Mouse (Mus musculus) G1E (cell line): ENCODE results near the gene Dnajc7. TPM values are rescaled to one million over a fixed set of nuclear protein-coding genes. Genes with fewer than 3 reads are reported as not detected.

Experiments
- ATAC-seq: 2 replicates; pipeline ENCODE4 v1.8.0; 2016; ENCODE audit warnings: mild to moderate bottlenecking; ENCODE audit not compliant: insufficient number of reproducible peaks, poor library complexity, low FRiP score, severe bottlenecking; ENCODE audit errors: extremely low read depth
- DNase-seq: peaks from one replicate; pipeline ENCODE4 v3.0.0; 2012; ENCODE audit warnings: low spot score
- H3K27me3 ChIP-seq: 2 replicates; pipeline ENCODE4 v1.6.1; 2012; ENCODE audit warnings: mild to moderate bottlenecking, low read length, inconsistent platforms; ENCODE audit not compliant: insufficient read depth
- H3K36me3 ChIP-seq: replicated peaks from 2 replicates; pipeline ENCODE3; 2012; ENCODE audit warnings: mild to moderate bottlenecking, inconsistent platforms
- H3K4me1 ChIP-seq: 2 replicates; pipeline ENCODE4 v1.6.1; 2012; ENCODE audit warnings: low read depth, low read length, inconsistent platforms, mixed read lengths; ENCODE audit not compliant: insufficient read depth
- H3K4me3 ChIP-seq: 2 replicates; pipeline ENCODE4 v1.5.1; 2012; ENCODE audit warnings: low read depth, mild to moderate bottlenecking, inconsistent platforms, low read length, moderate library complexity, mixed read lengths
- H3K9me3 ChIP-seq: replicated peaks from 2 replicates; pipeline ENCODE4 v1.6.1; 2012; ENCODE audit warnings: inconsistent platforms
- CTCF ChIP-seq: IDR thresholded peaks from 2 replicates; pipeline ENCODE4 v1.5.1; 2012; ENCODE audit warnings: low read depth, low read length, inconsistent platforms, mixed read lengths
- GATA1 ChIP-seq: IDR thresholded peaks from 2 replicates; pipeline ENCODE4 v1.6.1; 2012; ENCODE audit warnings: borderline replicate concordance, low read length, inconsistent platforms, mixed read lengths
- GATA2 ChIP-seq: IDR thresholded peaks from 2 replicates; pipeline ENCODE4 v1.6.1; 2012; ENCODE audit warnings: low read depth, low read length, inconsistent platforms, borderline replicate concordance
- POLR2AphosphoS5 ChIP-seq: IDR thresholded peaks from 2 replicates; pipeline ENCODE4 v1.6.1; 2012; ENCODE audit warnings: low read depth, low read length, inconsistent platforms; ENCODE audit not compliant: insufficient replicate concordance
- TAL1 ChIP-seq: conservative IDR thresholded peaks from 2 replicates; pipeline ENCODE4 v1.6.1; 2012; ENCODE audit warnings: low read depth, low read length, inconsistent platforms, mixed read lengths
- polyA plus RNA-seq: library from polyadenylated mRNA; stranded (reverse); fragments of >175 nt; gene quantifications from 2 replicates; pipeline ENCODE4 v1.2.3, GENCODE M21; 2012
- total RNA-seq, 2 experiments: library from RNA; stranded (forward) in 1 of 2; stranded (reverse) in 1 of 2; fragments of 200-1000 nt in 1 of 2; fragments of >200 nt in 1 of 2; fragmentation: Nextera tagmentation in 1 of 2; gene quantifications; 2 replicates each; pipeline ENCODE4 v1.2.3; 2014 to 2017

Dnajc7 gene
- total and polyA plus RNA-seq, 3 experiments = 140 to 234 (median 151) TPM

DNA sequence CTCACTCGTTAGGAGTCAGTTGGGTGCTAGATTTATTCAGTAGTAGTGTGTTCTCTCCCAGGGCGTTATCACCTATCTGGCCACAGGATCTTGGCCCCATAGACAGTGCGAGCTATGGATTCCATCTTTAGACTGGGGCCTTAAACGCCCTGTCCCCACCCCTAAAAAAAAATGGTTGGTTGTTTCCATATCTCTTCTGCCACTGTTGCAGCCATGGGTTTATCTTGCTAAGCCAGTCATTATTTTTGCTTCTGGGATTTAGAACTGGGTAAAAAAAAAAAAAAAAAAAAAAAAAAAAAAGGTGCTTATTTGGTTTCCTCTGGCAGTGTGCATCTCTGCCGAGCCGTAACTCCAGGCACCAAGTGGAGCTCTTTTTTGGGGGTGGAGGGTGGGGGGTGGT lies 55.3 kb downstream of the Dnajc7 start:
- H3K4me1 ChIP-seq = peaks cover 5% of the 10 kb centered on the region
- H3K4me3 ChIP-seq = no peak overlapping the region
- no peaks in the 10 kb centered on the region for H3K36me3 ChIP-seq
- peaks cover 43% of the 10 kb centered on the region for H3K27me3 ChIP-seq
- H3K9me3 ChIP-seq = no peaks in the 10 kb centered on the region
- ATAC-seq = no peak
- TF ChIP-seq TAL1 (no peak), CTCF (no peak), POLR2AphosphoS5 (no peak), GATA2 (no peak), GATA1 (no peak)
- DNase-seq = no peak

DNA sequence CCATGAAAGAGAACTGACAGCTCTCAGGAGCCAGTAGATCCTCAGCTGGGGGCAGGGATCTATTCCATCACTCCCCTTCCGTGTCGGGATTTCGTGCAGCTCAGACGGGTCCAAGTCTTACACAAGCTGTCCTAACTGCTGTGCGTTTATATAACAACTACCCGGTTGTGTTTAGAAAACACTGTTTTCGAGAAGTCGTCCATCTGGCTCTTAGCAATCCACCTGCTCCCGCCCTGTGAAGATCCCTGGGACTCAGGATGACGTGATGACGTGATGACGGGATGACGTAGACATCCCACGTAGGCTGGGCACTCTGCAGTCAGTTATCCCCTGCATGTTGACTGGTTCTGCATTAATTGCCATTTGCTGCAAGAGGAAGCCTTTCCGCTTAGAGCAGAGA lies 55.7 kb downstream of the Dnajc7 start:
- H3K4me3 ChIP-seq = no peak overlapping the region
- ATAC-seq (no peak), DNase-seq (no peak)
- no peaks in the 10 kb centered on the region for H3K9me3 ChIP-seq
- H3K27me3 ChIP-seq = peaks cover 43% of the 10 kb centered on the region
- H3K4me1 ChIP-seq = peaks cover 5% of the 10 kb centered on the region
- H3K36me3 ChIP-seq = no peaks in the 10 kb centered on the region
- TF ChIP-seq GATA2 = no peak
- no peak for TF ChIP-seq POLR2AphosphoS5
- no peak for TF ChIP-seq CTCF
- TF ChIP-seq GATA1 = no peak
- no peak for TF ChIP-seq TAL1

DNA sequence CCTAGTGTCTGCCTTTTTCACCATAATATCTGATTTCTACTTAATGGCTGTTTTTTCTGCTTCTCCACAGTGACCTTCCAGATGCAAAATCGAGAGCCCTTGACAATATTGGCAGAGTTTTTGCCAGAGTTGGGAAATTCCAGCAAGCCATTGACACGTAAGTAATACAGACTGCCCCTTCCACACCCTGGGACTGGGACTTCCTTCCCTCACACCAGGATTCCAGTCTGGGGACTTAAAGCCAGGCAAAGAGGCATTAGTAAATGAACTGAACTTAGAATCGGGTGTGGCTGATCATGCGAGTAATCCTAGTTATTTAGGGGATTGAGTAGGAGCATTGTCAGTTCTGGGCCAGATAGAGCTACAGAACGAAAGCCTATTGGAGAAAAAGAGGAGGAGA lies 58.2 kb downstream of the Dnajc7 start:
- TF ChIP-seq GATA1 = no peak
- no peak for TF ChIP-seq GATA2
- no peak for TF ChIP-seq CTCF
- no peak for TF ChIP-seq TAL1
- Histone ChIP-seq H3K36me3 (no peaks in the 10 kb centered on the region), H3K27me3 (peaks cover 41% of the 10 kb centered on the region), H3K4me1 (peaks cover 5% of the 10 kb centered on the region), H3K9me3 (no peaks in the 10 kb centered on the region), H3K4me3 (no peak overlapping the region)
- no peak for ATAC-seq
- no peak for DNase-seq

DNA sequence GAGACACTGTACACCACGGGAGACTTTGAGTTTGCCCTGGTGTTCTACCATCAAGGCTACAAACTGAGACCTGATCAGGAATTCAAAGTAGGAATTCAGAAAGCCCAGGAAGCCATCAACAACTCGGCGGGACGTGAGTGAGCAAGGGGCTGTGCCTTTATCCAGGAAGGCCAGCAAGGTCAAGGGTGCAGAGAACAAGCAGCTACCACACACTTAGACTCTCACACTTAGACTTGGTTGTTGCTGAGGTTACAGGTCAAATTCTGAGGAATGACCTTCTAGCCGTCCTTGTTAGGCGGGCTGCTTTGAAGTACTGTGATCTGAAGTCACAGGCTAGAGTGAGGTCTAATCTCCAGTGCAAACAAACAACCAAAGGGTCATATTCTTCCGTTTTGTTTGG lies 60.5 kb downstream of the Dnajc7 start:
- ATAC-seq = no peak
- H3K4me3 ChIP-seq = no peak overlapping the region

DNA sequence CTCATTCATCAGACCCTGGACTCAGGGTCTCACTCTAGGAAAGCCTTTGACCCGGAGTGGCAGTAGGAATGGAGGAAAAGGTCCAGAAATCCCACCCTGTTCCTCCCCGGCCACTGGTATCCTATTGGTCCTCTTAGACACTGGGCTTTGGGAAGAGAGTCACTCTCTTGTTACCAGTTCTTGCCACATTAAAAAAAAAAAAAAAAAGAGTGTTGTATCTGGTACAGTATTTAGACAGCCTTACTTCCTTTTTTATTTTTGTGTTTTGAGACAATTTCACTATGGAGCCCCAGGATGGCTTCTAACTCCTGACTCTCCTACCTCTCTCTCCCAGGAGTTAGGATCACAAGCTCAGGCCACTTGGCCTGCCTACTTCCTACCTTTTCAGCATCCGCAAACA lies 62.4 kb downstream of the Dnajc7 start:
- Histone ChIP-seq H3K36me3 (no peaks in the 10 kb centered on the region), H3K27me3 (peaks cover 34% of the 10 kb centered on the region), H3K4me3 (no peak overlapping the region), H3K9me3 (no peaks in the 10 kb centered on the region), H3K4me1 (peaks cover 9% of the 10 kb centered on the region)
- DNase-seq (no peak), ATAC-seq (no peak)
- TF ChIP-seq GATA1 (no peak), GATA2 (no peak), CTCF (no peak)

More for the DNA sequence above, 60.5 kb downstream of the Dnajc7 start:
- TF ChIP-seq GATA1 (no peak), CTCF (no peak), TAL1 (no peak), GATA2 (no peak), POLR2AphosphoS5 (no peak)
- Histone ChIP-seq H3K27me3 (peaks cover 38% of the 10 kb centered on the region), H3K4me1 (peaks cover 12% of the 10 kb centered on the region), H3K36me3 (no peaks in the 10 kb centered on the region), H3K9me3 (no peaks in the 10 kb centered on the region)
- DNase-seq = no peak

DNA sequence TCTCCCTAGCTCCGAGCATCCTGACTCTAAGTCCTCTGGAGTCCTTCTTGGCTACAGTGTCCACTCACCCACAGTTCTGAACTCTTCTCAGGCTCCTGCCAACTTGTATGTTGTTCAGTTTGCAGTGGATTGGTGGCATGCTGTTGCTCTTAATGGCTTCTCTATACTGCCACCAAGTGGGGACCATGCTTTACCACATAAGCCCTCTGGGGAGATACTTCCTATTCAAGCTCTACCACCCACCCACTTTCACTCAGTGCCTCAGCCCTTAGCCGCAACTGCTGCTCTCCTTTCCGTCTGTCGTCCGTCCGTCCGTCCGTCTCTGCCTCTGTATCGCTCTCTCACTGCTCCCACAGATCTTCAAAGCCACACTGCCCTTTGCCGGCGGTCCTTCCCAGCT lies 64.4 kb downstream of the Dnajc7 start:
- peak; percentile 66 for DNase-seq
- TF ChIP-seq TAL1 (no peak), CTCF (peak; percentile 45)
- Histone ChIP-seq H3K4me3 (no peak overlapping the region), H3K9me3 (no peaks in the 10 kb centered on the region), H3K4me1 (peaks cover 9% of the 10 kb centered on the region), H3K27me3 (peaks cover 42% of the 10 kb centered on the region; the same call in 1 of the 2 replicates), H3K36me3 (no peaks in the 10 kb centered on the region)
- ATAC-seq = no peak

DNA sequence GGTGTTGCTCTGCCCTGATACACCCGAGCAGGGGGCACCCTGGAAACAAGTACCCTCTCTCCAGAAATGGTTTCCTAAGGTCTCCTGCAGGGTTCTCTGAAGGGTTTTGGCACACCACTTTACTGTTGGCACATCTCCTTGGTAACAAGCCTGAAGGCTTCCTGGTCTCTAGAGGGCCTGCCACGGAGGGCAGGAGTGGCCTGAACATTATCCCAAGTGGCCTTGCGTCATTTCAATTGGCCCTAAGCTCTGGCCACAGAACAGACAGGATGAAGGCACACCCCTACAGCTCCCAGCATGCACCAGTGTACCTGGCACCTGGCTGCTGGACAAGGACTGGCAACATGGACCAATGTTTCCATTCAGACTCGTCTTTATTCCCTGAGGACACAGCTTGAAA lies 67.1 kb downstream of the Dnajc7 start:
- ATAC-seq (no peak), DNase-seq (no peak)
- H3K4me1 ChIP-seq = peaks cover 26% of the 10 kb centered on the region
- H3K9me3 ChIP-seq = no peaks in the 10 kb centered on the region
- no peaks in the 10 kb centered on the region for H3K36me3 ChIP-seq
- H3K27me3 ChIP-seq = peaks cover 37% of the 10 kb centered on the region
- TF ChIP-seq POLR2AphosphoS5 = no peak
- no peak for TF ChIP-seq TAL1
- TF ChIP-seq GATA2 = no peak
- TF ChIP-seq CTCF = no peak
- no peak for TF ChIP-seq GATA1
- H3K4me3 ChIP-seq = no peak overlapping the region

DNA sequence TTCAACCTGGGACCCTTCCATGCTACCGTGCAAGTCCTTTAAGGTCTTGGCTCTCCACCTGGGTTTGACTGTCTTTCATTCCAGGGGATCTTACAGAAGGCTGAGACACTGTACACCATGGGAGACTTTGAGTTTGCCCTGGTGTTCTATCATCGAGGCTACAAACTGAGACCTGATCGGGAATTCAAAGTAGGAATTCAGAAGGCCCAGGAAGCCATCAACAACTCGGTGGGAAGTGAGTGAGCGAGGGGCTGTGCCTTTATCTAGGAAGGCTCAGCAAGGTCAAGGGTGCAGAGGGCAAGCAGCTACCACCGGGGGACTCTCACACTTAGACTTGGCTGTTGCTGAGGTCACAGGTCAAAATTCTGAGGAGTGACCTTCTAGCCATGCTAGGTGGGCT lies 69.9 kb downstream of the Dnajc7 start:
- DNase-seq (no peak), ATAC-seq (no peak)
- H3K4me1 ChIP-seq = peaks cover 43% of the 10 kb centered on the region
- no peaks in the 10 kb centered on the region for H3K36me3 ChIP-seq
- TF ChIP-seq POLR2AphosphoS5 (no peak), GATA1 (no peak), CTCF (no peak), GATA2 (no peak), TAL1 (no peak)
- H3K9me3 ChIP-seq = no peaks in the 10 kb centered on the region
- H3K27me3 ChIP-seq = peaks cover 32% of the 10 kb centered on the region
- no peak overlapping the region for H3K4me3 ChIP-seq
